Mouse (Mus musculus) G1E (cell line): ENCODE data around the gene Gm38100.

Experiments
- CTCF ChIP-seq: IDR thresholded peaks from 2 replicates; pipeline ENCODE4 v1.5.1; 2012; ENCODE audit warnings: low read depth, low read length, inconsistent platforms, mixed read lengths
- POLR2AphosphoS5 ChIP-seq: IDR thresholded peaks from 2 replicates; pipeline ENCODE4 v1.6.1; 2012; ENCODE audit warnings: low read depth, low read length, inconsistent platforms; ENCODE audit not compliant: insufficient replicate concordance

- TF ChIP-seq CTCF (no peak), POLR2AphosphoS5 (no peak)
Measured at GRCm38 (mm10) chr1:175912038-175912437, 8.1 kb upstream of the Gm38100 start.
